Mouse (Mus musculus) limb, embryonic 14.5 days (tissue): ENCODE results near the gene Fhl3. TPM values are rescaled to one million over a fixed set of nuclear protein-coding genes. Genes with fewer than 3 reads are reported as not detected.
A peak's percentile ranks its signal among the peaks of the same experiment; 100 is the strongest.

Experiments used
- ATAC-seq: fragments of 200-750 bp; cut with Nextera tagmentation; 2 replicates; pipeline ENCODE4 v1.8.0; 2017; ENCODE audit warnings: low read depth, moderate number of reproducible peaks, moderate TSS enrichment; ENCODE audit not compliant: low FRiP score
- DNase-seq: peaks from one replicate; pipeline ENCODE4 v3.0.0-alpha.2; 2015; ENCODE audit warnings: low spot score
- H3K27ac ChIP-seq: fragments of 300-500 bp; sonication (generic); replicated peaks from 2 replicates; pipeline ENCODE4 v1.5.1; 2014; ENCODE audit warnings: low read depth, mild to moderate bottlenecking, low read length, moderate library complexity, mixed read lengths
- H3K27me3 ChIP-seq: fragments of 300-500 bp; sonication (generic); 2 replicates; pipeline ENCODE4 v1.6.1; 2014; ENCODE audit warnings: low read length, mixed read lengths; ENCODE audit not compliant: control insufficient read depth, insufficient read depth
- H3K36me3 ChIP-seq: fragments of 300-500 bp; sonication (generic); 2 replicates; pipeline ENCODE4 v1.6.1; 2014; ENCODE audit warnings: mild to moderate bottlenecking, low read length, moderate library complexity, mixed read lengths; ENCODE audit not compliant: control insufficient read depth, insufficient read depth
- H3K4me1 ChIP-seq: fragments of 300-500 bp; sonication (generic); 2 replicates; pipeline ENCODE4 v1.6.1; 2014; ENCODE audit warnings: antibody characterized with exemption, low read length, mixed read lengths; ENCODE audit not compliant: control insufficient read depth, insufficient read depth
- H3K4me2 ChIP-seq: fragments of 300-500 bp; sonication (generic); replicated peaks from 2 replicates; pipeline ENCODE4 v1.6.1; 2014; ENCODE audit warnings: low read depth, mild to moderate bottlenecking, low read length, moderate library complexity; ENCODE audit not compliant: severe bottlenecking
- H3K4me3 ChIP-seq: fragments of 300-500 bp; sonication (generic); replicated peaks from 2 replicates; pipeline ENCODE4 v1.5.1; 2014; ENCODE audit warnings: low read length
- H3K9ac ChIP-seq: fragments of 300-500 bp; sonication (generic); 2 replicates; pipeline ENCODE4 v1.6.1; 2014; ENCODE audit warnings: mild to moderate bottlenecking, low read depth, low read length, moderate library complexity; ENCODE audit not compliant: severe bottlenecking
- H3K9me3 ChIP-seq: fragments of 300-500 bp; sonication (generic); 2 replicates; pipeline ENCODE4 v1.6.1; 2016; ENCODE audit warnings: low read length; ENCODE audit not compliant: control insufficient read depth
- POLR2A ChIP-seq: fragments of 200-500 bp; IDR thresholded peaks from 2 replicates; pipeline ENCODE4 v1.8.0; 2012; ENCODE audit warnings: inconsistent platforms, mild to moderate bottlenecking, moderate library complexity, borderline replicate concordance; ENCODE audit not compliant: insufficient read depth, insufficient read length; ENCODE audit errors: extremely low read depth
- WGBS: fragments of 180-500 bp; shearing (Covaris S2); extraction: QIAGEN DNeasy Blood & Tissue Kit; methylation state at CpG from one replicate; pipeline ENCODE4 v1.1.7; 2014; 5-methylcytosine and 5-hydroxymethylcytosine counted together
- polyA plus RNA-seq, 2 experiments: library from polyadenylated mRNA; depleted of rRNA in 1 of 2; stranded (reverse) in 1 of 2; unstranded in 1 of 2; fragments of >200 nt; fragmentation: Nextera tagmentation in 1 of 2; extraction: Ambion mirVana in 1 of 2; gene quantifications; 2 replicates each; pipeline versions ENCODE4 v1.2.1 to v1.2.3; 2012 to 2014

Fhl3 gene
- polyA plus RNA-seq, 2 experiments: 18.1 to 30.6 TPM

DNA sequence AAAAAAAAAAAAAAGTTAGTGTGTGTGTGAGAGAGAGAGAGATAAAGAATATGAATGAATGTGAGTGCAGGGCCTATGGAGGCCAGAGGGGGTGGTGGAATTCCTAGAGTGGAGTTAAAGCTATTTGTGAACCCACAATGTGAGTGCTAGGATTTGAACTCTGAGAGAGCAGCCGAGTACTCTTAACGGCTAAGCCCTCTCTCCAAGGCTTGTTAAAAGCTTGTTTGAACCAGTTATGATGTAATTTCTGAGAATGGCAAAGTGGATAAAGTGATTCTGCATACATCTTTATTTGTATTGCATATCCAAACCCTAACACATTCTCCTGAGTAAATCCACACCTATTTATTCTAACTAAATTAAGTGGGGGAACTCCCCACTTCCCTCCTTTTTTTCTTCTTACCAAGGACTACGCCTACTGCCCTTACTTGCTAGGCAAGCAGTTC is 8.1 kb upstream of the Fhl3 start:
- WGBS: 62% methylated on average over 3 of the region's 3 CpGs
- no peaks in the 10 kb centered on the region for H3K9me3 ChIP-seq
- H3K4me1 ChIP-seq: peaks cover 10% of the 10 kb centered on the region; the same call in 1 of the 2 replicates
- TF ChIP-seq POLR2A: no peak
- H3K4me2 ChIP-seq: peak overlapping the region; percentile 61
- H3K4me3 ChIP-seq: peak overlapping the region; percentile 69
- DNase-seq (no peak), ATAC-seq (no peak)
- no peaks in the 10 kb centered on the region for H3K27me3 ChIP-seq
- H3K27ac ChIP-seq: no peak overlapping the region
- peak overlapping the region; percentile 77; the same call in 1 of the 2 replicates for H3K9ac ChIP-seq
- peaks cover 11% of the 10 kb centered on the region; the same call in 1 of the 2 replicates for H3K36me3 ChIP-seq

DNA sequence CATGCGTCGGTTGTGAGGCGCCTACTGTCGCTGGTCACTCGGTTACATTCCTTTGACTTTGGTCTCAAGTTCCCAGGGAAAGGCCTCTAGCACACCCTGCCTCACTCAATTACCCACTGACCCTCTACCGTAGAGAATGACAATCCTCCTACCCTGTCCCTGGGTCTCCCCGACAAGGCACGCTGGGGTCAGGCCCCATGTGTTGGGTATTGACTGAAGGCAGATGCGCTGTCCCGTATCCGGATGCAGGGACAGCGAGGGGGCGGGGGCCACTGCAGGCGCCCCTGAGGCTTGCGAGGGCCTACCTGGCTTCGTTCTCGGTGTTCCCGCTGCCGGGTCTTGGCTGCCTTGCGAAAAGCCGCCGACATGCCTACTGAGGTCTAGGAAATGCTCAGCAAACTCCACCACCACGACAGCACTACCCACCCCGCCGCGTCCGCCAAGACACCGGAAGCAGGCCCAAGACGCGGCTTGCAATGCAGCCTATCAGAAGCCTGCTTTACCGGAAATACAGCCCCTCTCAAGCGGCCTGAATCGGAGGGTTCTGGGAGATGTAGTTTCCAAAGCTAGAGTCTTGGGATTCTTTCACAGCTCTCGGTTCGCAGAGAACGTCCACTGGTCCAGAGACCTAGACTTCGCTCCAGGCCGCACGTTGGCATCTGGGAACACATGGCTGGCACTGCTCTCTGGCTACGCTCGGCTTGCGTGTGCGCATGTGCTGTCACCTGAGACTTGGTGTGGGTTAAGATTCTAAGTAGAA is 7.2 kb upstream of the Fhl3 start, which contains the start of gene Utp11:
Utp11 (minus strand) TSS at position 466 of the 760 bp plus-strand sequence.
- Histone ChIP-seq H3K9me3 (no peaks in the 10 kb centered on the region), H3K4me3 (peak within 1 kb of the TSS; percentile 69), H3K4me2 (peak within 1 kb of the TSS; percentile 61), H3K36me3 (peaks cover 9% of the 10 kb centered on the region; the same call in 1 of the 2 replicates), H3K4me1 (peaks cover 10% of the 10 kb centered on the region; the same call in 1 of the 2 replicates), H3K9ac (peak within 1 kb of the TSS; percentile 77), H3K27ac (peak within 1 kb of the TSS; percentile 61), H3K27me3 (no peaks in the 10 kb centered on the region)
- DNase-seq (peak; percentile 95), ATAC-seq (peak; percentile 95)
- WGBS: 1% methylated on average over 43 of the region's 43 CpGs
- TF ChIP-seq POLR2A: 0 out of 2 replicates have a peak, but pooled peaks have one; percentile 50

DNA sequence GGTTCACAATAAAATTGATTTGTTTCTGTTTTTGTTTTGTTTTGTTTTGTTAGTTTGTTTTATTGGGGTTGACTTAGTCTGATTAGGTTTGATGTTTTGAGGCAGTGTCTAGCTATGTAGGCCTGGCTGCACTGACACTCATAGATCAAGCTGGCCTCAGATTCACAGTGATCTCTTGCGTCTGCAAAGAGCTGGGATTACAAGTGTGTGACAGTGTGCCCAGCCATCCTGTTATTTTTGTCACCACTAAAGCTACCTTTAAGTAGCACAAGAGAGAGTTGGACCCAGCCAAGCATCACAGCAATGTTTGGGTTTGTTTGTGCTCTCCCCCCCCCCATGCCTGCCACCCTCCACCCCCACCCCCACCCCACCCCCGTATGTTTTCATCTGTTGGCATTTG is 5.9 kb upstream of the Fhl3 start:
- no peak overlapping the region for H3K4me3 ChIP-seq
- ATAC-seq: no peak
- TF ChIP-seq POLR2A: no peak
- no peak for DNase-seq
- no peak overlapping the region for H3K27ac ChIP-seq
- H3K9me3 ChIP-seq: no peaks in the 10 kb centered on the region
- WGBS: 73% methylated on average over 2 of the region's 2 CpGs
- H3K4me2 ChIP-seq: no peak overlapping the region
- no peaks in the 10 kb centered on the region for H3K27me3 ChIP-seq
- H3K9ac ChIP-seq: no peak overlapping the region
- peaks cover 4% of the 10 kb centered on the region; the same call in 1 of the 2 replicates for H3K36me3 ChIP-seq
- H3K4me1 ChIP-seq: peaks cover 13% of the 10 kb centered on the region

DNA sequence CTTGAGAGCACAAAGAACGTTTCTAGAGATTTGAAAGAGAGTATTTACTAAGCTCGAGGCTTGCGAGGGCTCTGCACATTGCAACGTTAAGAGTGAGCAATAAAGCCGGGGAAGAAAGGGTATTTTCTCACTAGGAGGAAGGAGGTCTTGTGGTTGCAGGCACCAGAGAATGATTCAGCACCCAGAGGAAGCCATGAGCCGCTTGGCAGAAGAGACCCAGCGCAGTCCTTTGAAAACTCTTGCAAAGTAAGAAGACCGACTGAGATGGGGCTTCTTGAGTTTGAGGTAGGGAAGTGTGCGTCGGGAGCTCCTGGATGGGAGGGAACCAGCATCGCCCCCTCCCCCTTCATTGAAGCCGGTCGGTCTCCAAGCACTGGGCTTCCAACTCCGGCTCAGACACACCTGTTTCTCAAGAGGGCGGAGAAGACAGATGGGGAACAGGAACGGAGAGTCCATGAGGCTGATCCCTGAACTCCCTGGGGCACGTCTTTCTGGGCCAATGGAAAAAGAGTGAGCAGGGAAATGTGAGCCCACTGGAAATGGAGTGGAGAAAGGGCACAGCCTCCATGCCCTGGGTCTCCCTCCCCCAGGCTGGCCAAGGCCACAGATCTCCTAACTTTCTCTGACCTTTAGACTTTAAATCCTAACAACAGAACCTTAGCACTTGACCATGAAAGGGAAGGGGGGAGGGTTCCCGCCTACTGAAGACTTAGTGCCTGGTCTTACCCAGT is 4.5 kb upstream of the Fhl3 start:
- 7% methylated on average over 18 of the region's 18 CpGs for WGBS
- ATAC-seq (no peak), DNase-seq (no peak)
- Histone ChIP-seq H3K27me3 (no peaks in the 10 kb centered on the region), H3K27ac (no peak overlapping the region), H3K9me3 (no peaks in the 10 kb centered on the region), H3K36me3 (peaks cover 3% of the 10 kb centered on the region; the same call in 1 of the 2 replicates), H3K4me2 (peak overlapping the region; percentile 18; the same call in 1 of the 2 replicates), H3K4me3 (no peak overlapping the region), H3K4me1 (peaks cover 17% of the 10 kb centered on the region), H3K9ac (peak overlapping the region; percentile 5; the same call in 1 of the 2 replicates)
- TF ChIP-seq POLR2A: no peak

DNA sequence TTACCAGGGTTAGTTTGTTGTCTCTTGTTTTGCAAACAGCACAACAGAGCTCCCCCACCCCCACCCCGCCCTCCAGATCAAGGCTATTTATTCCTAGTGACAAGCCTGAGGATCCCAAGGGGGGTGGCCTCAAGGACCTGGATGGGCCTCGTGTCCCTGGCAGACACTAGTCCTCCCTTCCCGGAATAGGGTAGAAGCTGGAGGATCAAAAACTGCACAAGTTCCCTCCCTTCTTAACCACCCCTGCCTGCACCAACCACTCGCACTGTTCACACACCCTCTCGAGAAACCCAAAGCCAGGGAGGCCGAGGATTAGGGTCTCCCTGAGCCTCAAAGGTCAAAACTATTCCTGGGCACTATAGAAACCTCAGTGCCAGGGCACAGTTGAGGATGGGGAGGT is 710 bp upstream of the Fhl3 start:
- DNase-seq (no peak), ATAC-seq (no peak)
- no peak for TF ChIP-seq POLR2A
- Histone ChIP-seq H3K27ac (peak overlapping the region; percentile 88), H3K4me2 (peak overlapping the region; percentile 75), H3K27me3 (no peaks in the 10 kb centered on the region), H3K9ac (peak overlapping the region; percentile 43; the same call in 1 of the 2 replicates), H3K9me3 (no peaks in the 10 kb centered on the region), H3K4me3 (peak overlapping the region; percentile 87), H3K36me3 (no peaks in the 10 kb centered on the region), H3K4me1 (peaks cover 38% of the 10 kb centered on the region)
- 10% methylated on average over 6 of the region's 6 CpGs for WGBS
